Mouse (Mus musculus): ENCODE results near the gene Ankar.
A peak's percentile ranks its signal among the peaks of the same experiment; 100 is the strongest.

The Ankar gene

GRCm38 (mm10) chr1:72595686-72596085, 104.7 kb downstream of the Ankar start:
- ATAC-seq (ENCODE audit: insufficient number of reproducible peaks, low FRiP score, low TSS enrichment): no peak

- peak; percentile 58 for ATAC-seq (ENCODE audit: insufficient number of reproducible peaks, low FRiP score, low TSS enrichment)
Measured at GRCm38 (mm10) chr1:72593340-72593951, 106.9 kb downstream of the Ankar start.
